Mouse (Mus musculus) Patski (cell line): ENCODE results near the gene Smtn. TPM values are rescaled to one million over a fixed set of nuclear protein-coding genes. Genes with fewer than 3 reads are reported as not detected.

Experiments used
- ATAC-seq: fragments of 100-300 bp; one replicate; pipeline ENCODE4 v1.8.0; 2021
- CTCF ChIA-PET: fragments of 350-600 bp; sonication (Branson Sonifier 250); formaldehyde crosslinking; loops from one replicate; lab custom pipeline; 2022; ENCODE audit warnings: inconsistent platforms; lab: Charles Lee
- POLR2A ChIA-PET: fragments of 350-600 bp; sonication (Branson Sonifier 250); formaldehyde crosslinking; loops from one replicate; lab custom pipeline; 2022; ENCODE audit warnings: antibody characterized with exemption, inconsistent platforms; lab: Charles Lee
- DNase-seq: peaks from one replicate; pipeline ENCODE4 v3.0.0-alpha.2; 2011; ENCODE audit warnings: low read depth, low spot score
- H3K27me3 ChIP-seq: fragments of 371-371 bp; one replicate; pipeline ENCODE4 v1.5.1; 2021
- CTCF ChIP-seq: fragments of 100-300 bp; IDR thresholded peaks from one replicate; pipeline ENCODE4 v1.5.1; 2021
- in situ Hi-C: fragments of 300-500 bp; cut with MboI; formaldehyde crosslinking; loops from 3 replicates; pipeline ENCODE4 v1.11.1; 2018; ENCODE audit warnings: low pct_unique_long_range_greater_than_20kb, mixed read lengths
- polyA plus RNA-seq: library from polyadenylated mRNA; unstranded; gene quantifications from one replicate; pipeline ENCODE4 v1.2.3, GENCODE M21; 2021

Smtn gene
- polyA plus RNA-seq: 154 TPM

GRCm38 (mm10) chr11:3540451-3541085 lies at the start of gene Smtn:
Gene Smtn, minus strand, starts transcription at chr11:3540612.
- POLR2A ChIA-PET: no interaction called here
- in situ Hi-C loops: no loop called here
- no peaks in the 10 kb centered on the region for H3K27me3 ChIP-seq
- ATAC-seq: no peak
- CTCF ChIA-PET: interaction anchor here (1.9 kb wide), 1 partner anchor 129 kb away, joined by 4 read pairs; no protein-coding TSS in a partner anchor
- no peak for DNase-seq
- no peak for TF ChIP-seq CTCF

DNA sequence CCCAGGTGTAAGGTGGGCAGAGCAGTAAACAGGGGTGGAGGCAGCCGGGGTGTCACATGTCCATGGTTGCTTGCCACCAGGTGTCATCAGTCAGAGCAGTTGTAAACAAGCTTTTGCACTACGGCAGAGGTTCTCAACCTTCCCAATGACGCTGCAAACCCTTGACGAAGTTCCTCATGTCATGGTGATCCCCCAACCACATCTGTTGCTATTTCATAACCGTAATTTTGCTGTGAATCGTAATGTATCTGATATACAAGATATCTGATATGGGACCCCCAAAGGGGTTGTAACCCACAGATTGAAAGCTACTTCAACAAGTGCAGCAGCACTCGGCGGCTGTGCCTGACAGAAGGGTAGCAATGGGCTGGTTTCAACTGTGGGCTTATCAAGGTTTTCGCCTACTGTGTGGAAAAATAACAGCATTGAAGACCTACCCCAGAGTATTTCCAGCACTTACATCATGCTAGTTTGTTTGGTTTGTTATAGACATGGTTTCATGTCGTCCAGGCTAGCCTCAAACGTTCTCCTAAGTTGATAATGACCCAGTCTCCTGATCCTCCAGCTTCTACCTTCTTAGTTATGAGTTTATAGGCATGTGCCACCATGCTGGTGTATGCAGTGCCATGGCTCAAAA lies 47.7 kb upstream of the Smtn start:
- POLR2A ChIA-PET: no interaction called here
- DNase-seq: no peak
- CTCF ChIA-PET: interaction anchor here (0.7 kb wide), 1 partner anchor 9 kb away, joined by 3 read pairs; no protein-coding TSS in a partner anchor
- in situ Hi-C loops: no loop called here
- ATAC-seq: no peak
- TF ChIP-seq CTCF: no peak
- no peaks in the 10 kb centered on the region for H3K27me3 ChIP-seq

DNA sequence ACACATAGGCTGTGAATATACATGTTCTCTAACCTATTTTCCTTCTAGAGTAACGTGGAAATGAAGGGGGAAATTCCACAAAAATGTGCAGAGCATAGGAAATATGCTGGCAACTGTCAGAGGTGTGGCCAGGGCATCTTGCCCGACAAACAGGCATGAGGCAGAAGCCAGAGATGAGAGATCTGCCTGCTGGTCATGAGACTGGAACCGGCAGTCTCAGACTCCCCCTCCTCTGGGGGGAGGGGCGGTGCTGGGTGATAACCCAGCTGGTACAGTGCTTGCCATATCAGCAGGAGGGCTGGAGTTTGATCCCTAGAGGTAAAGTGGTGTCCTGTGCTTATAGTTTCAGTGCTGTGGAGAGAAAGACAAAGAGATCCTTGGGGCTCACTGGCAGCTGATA lies 46.9 kb upstream of the Smtn start:
- TF ChIP-seq CTCF: no peak
- in situ Hi-C loops: no loop called here
- CTCF ChIA-PET: no interaction called here

DNA sequence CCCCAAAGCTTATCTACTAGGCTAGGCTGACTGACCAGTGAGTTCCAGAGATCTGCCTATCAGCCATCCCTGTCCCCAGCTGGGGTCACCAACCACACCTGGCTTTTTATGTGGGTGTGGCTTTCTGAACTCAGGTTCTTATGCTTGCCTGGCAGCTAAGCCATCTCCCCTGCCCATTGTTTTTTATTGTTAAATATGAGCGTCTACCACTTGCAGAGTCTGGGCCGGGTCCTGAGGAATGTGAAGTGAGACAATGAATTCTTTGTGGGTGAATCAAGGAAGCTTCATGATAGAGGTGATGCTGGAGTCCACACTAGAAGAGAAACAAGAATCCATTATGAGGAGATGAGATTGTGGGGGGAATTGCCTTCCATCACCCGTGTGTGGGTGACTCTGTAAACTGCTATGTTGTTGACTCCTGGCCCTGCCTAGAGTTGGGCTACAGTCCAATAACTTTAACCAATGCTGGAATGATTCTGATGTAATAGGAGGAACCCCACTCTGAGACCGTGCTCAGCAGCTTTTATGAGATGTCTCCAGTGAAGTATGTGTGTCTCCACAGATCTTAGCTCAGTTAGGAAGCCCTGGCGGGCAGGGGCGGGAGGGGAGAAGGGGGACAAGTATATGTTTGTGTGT lies 45.7 kb upstream of the Smtn start:
- H3K27me3 ChIP-seq: no peaks in the 10 kb centered on the region
- ChIA-PET POLR2A (interaction anchor here (0.6 kb wide), 1 partner anchor 87 kb away, joined by 4 read pairs; no protein-coding TSS in a partner anchor), CTCF (interaction anchor here (1.2 to 1.9 kb wide), 3 partner anchors 15 to 51 kb away, joined by 3 to 5 read pairs (median 3); no protein-coding TSS in a partner anchor)
- DNase-seq: peak; percentile 58
- ATAC-seq: peak; percentile 64
- no peak for TF ChIP-seq CTCF
- in situ Hi-C loops: no loop called here

More for the DNA sequence above, 46.9 kb upstream of the Smtn start:
- H3K27me3 ChIP-seq: no peaks in the 10 kb centered on the region
- DNase-seq (no peak), ATAC-seq (no peak)
- POLR2A ChIA-PET: no interaction called here

DNA sequence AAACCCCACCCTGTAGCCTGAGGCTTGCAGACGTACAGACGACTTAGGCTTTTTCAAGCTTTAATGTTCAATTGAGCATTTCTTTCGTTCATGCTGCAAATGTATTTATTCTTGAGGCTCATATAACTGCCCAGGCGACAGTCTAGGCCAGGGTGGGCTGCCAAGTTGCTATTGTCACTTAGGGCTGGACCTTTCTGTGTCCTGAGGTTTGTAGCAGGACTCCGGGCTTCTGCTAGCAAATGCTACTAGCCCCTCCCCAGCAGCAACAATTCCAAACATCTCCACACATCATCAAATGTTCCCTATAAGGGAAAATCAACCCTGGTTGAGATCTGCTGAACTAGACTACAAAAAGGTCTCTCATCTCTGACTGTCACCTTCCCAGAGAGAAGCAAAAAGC lies 42.7 kb upstream of the Smtn start:
- ChIA-PET POLR2A (no interaction called here), CTCF (no interaction called here)
- ATAC-seq (no peak), DNase-seq (no peak)
- H3K27me3 ChIP-seq: no peaks in the 10 kb centered on the region
- no peak for TF ChIP-seq CTCF
- in situ Hi-C loops: no loop called here

DNA sequence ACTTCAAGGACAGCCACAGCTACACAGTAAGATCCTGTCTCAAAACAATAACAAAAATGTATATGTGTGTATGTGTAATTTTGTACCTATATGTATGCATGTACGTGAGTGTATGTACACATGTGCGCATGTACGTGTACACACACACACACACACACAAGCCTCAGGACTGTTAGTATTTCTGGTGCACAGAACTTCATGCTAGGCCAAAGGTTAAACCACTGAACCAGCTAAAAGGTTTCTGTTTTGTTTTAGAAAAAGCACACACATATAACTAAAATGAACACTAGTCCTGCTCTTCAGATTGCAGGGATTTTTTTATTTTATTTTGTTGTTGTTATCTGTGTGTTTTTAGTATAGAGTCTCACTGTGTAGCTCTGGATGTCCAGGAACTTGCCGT lies 41.5 kb upstream of the Smtn start:
- ChIA-PET CTCF (interaction anchor here (1.4 kb wide), 1 partner anchor 22 kb away, joined by 4 read pairs; no protein-coding TSS in a partner anchor), POLR2A (no interaction called here)
- TF ChIP-seq CTCF: no peak
- DNase-seq (no peak), ATAC-seq (no peak)
- in situ Hi-C loops: no loop called here
- H3K27me3 ChIP-seq: no peaks in the 10 kb centered on the region

GRCm38 (mm10) chr11:3580306-3581084 lies 40.1 kb upstream of the Smtn start:
- in situ Hi-C loops: no loop called here
- POLR2A ChIA-PET: no interaction called here
- TF ChIP-seq CTCF: no peak
- H3K27me3 ChIP-seq: no peaks in the 10 kb centered on the region
- ATAC-seq: no peak
- CTCF ChIA-PET: interaction anchor here (1.1 to 1.7 kb wide), 4 partner anchors 10 to 45 kb away, joined by 3 to 8 read pairs (median 4); no protein-coding TSS in a partner anchor
- DNase-seq: no peak

DNA sequence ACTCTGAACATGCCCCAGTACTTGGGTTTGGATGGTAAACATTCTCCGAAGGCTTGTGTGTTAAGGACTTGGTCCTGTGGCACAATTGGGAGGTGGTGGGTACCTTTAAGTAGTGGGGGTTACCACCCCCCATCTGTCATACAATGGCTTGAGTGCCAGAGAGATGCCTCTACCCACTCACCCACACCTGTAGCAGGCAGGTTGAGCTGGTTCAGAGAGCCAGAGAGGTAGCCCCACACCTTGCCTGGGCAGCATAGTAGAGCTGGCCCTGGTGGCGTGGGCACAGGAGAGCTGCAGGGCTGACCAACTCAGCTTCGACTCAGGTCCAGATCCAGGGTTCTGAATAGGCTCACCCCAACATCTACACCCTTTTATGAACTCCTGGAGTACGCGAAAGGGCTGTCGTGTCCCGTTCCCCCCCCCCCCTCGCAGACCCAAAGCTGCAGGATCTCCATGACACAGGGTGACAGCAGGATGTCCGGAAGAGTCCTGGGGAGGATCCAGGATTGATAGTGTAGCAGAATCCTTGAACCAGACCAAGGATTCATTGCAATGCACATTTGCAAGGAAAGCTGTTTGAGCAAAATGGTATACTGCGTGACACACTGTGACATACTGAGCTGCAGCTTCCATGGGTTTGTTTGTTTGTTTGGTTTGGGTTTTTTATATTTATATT lies 37.8 kb upstream of the Smtn start:
- ChIA-PET CTCF (no interaction called here), POLR2A (no interaction called here)
- no peak for ATAC-seq
- no peak for TF ChIP-seq CTCF
- H3K27me3 ChIP-seq: no peaks in the 10 kb centered on the region
- DNase-seq: no peak
- in situ Hi-C loops: no loop called here

- ChIA-PET POLR2A (no interaction called here), CTCF (no interaction called here)
- no peaks in the 10 kb centered on the region for H3K27me3 ChIP-seq
- no peak for TF ChIP-seq CTCF
- no peak for DNase-seq
- in situ Hi-C loops: no loop called here
- ATAC-seq: no peak
Measured at GRCm38 (mm10) chr11:3575238-3575637, 34.8 kb upstream of the Smtn start.

DNA sequence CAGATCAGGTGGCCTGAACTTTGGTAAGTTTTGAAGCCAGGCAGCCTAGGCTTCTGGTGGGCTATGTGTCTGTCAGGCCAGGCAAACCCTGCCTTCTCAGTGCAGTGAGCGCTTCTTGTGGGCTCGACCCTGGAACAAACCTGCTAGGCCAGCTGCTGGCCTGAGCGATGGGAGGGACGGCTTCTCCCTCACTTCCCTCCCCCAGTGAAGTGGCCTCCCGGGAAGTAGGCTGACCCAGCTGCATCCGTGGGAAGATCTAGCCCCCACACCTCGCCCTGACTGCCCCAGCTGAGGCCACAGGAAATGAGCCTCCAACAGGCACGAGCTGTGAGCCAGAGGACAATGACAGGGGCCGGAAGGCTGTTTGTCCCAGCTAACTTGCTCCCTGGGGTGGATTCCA lies 32.7 kb upstream of the Smtn start:
- ChIA-PET CTCF (no interaction called here), POLR2A (interaction anchor here (0.5 to 0.6 kb wide), 3 partner anchors 13 to 330 kb away, joined by 3 to 5 read pairs (median 4); no protein-coding TSS in a partner anchor)
- no peak for ATAC-seq
- no peak for TF ChIP-seq CTCF
- no peaks in the 10 kb centered on the region for H3K27me3 ChIP-seq
- DNase-seq: no peak
- in situ Hi-C loops: no loop called here
